Mouse (Mus musculus): ENCODE results near the gene Slc29a4. TPM values are rescaled to one million over a fixed set of nuclear protein-coding genes. Genes with fewer than 3 reads are reported as not detected.

Slc29a4 gene
- polyA plus RNA-seq, 2 experiments, result 0.04 TPM

DNA sequence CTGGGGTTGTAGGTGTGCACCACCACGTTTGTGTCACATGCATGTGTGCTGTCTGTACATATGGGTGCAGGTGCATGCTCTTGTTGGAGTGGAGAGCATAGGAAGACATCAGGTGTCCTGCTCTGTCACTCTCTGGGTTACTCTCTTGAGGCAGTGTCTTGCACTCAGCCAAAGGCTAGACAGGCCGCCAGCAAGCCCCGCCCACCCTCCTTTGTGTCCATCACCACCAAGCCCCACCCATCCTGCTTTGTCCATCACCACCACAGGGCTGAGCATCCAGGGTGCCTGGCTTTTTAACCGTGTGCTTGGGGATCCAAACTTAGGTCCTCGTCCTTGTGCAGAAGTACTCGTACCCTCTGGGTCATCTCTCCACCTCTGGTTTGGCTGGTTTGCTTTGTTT is 3.9 kb downstream of the Slc29a4 start:
- 25% methylated on average over 6 of the region's 6 CpGs for WGBS (ENCODE audit: insufficient replicate concordance)

GRCm38 (mm10) chr5:142696865-142697264 is 4.6 kb downstream of the Slc29a4 start:
- Histone ChIP-seq H3K4me1 (replicated peaks; ENCODE audit: control insufficient read depth in 2 of 2, insufficient read depth in 2 of 2, low read length in 1 of 2) (no peaks in the 10 kb centered on the region), H3K9me3 (ENCODE audit: control insufficient read depth, low read length) (no peaks in the 10 kb centered on the region), H3K4me3 (ENCODE audit: insufficient read depth in 1 of 2, low read depth in 2 of 2, low read length in 2 of 2) (no peak overlapping the region), H3K36me3 (replicated peaks; ENCODE audit: control insufficient read depth, insufficient read depth, low read depth) (no peaks in the 10 kb centered on the region), H3K4me2 (ENCODE audit: low read depth) (no peak overlapping the region), H3K9ac (replicated peaks) (no peak overlapping the region), H3K27ac (no peak overlapping the region), H3K27me3 (ENCODE audit: control insufficient read depth, insufficient read depth, low read length) (peaks cover 17% of the 10 kb centered on the region)
- TF ChIP-seq EP300 (IDR thresholded peaks at IDR 0.05; ENCODE audit: low read depth) (no peak), CTCF (IDR thresholded peaks at IDR 0.05; ENCODE audit: low read depth) (no peak)
- ATAC-seq (ENCODE audit: insufficient read depth), result no peak
- no peak for DNase-seq (ENCODE audit: low read depth in 3 of 3, low spot score in 3 of 3)
- WGBS (ENCODE audit: insufficient replicate concordance), result 64% methylated on average over 6 of the region's 6 CpGs

More for the DNA sequence above, 3.9 kb downstream of the Slc29a4 start:
- DNase-seq (ENCODE audit: low read depth in 3 of 3, low spot score in 3 of 3), result no peak
- Histone ChIP-seq H3K9me3 (ENCODE audit: control insufficient read depth, low read length) (no peaks in the 10 kb centered on the region), H3K4me2 (ENCODE audit: low read depth) (no peak overlapping the region), H3K27ac (no peak overlapping the region), H3K36me3 (replicated peaks; ENCODE audit: control insufficient read depth, insufficient read depth, low read depth) (no peaks in the 10 kb centered on the region), H3K4me1 (replicated peaks; ENCODE audit: control insufficient read depth in 2 of 2, insufficient read depth in 2 of 2, low read length in 1 of 2) (no peaks in the 10 kb centered on the region), H3K9ac (replicated peaks) (no peak overlapping the region), H3K27me3 (ENCODE audit: control insufficient read depth, insufficient read depth, low read length) (peaks cover 11% of the 10 kb centered on the region), H3K4me3 (ENCODE audit: insufficient read depth in 1 of 2, low read depth in 2 of 2, low read length in 2 of 2) (no peak overlapping the region)
- ATAC-seq (ENCODE audit: insufficient read depth), result no peak
- no peak for TF ChIP-seq CTCF (IDR thresholded peaks at IDR 0.05; ENCODE audit: low read depth)

DNA sequence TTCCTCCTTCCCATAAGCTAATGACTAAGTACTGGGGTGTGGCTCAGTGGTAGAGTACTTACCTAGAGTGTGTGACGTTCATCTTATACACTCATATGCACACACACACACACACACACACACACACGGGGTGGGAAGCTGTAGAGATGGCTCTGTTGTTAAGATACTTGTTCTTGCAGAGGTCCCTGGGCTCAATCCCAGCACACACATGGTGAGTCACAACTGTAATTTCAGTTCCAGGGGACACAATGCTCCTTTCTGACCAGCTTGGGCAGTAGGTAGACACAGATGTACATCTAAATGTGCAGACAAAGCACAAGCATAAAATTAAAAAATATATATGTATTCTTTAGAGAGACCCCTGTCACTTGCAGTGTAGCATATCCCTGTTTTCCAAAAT is 5.4 kb downstream of the Slc29a4 start:
- Histone ChIP-seq H3K4me1 (replicated peaks; ENCODE audit: control insufficient read depth in 2 of 2, insufficient read depth in 2 of 2, low read length in 1 of 2) (no peaks in the 10 kb centered on the region), H3K4me2 (ENCODE audit: low read depth) (no peak overlapping the region), H3K36me3 (replicated peaks; ENCODE audit: control insufficient read depth, insufficient read depth, low read depth) (no peaks in the 10 kb centered on the region), H3K4me3 (ENCODE audit: insufficient read depth in 1 of 2, low read depth in 2 of 2, low read length in 2 of 2) (no peak overlapping the region), H3K27me3 (ENCODE audit: control insufficient read depth, insufficient read depth, low read length) (peaks cover 26% of the 10 kb centered on the region), H3K27ac (no peak overlapping the region), H3K9me3 (ENCODE audit: control insufficient read depth, low read length) (no peaks in the 10 kb centered on the region), H3K9ac (replicated peaks) (no peak overlapping the region)
- no peak for TF ChIP-seq CTCF (IDR thresholded peaks at IDR 0.05; ENCODE audit: low read depth)
- no peak for TF ChIP-seq EP300 (IDR thresholded peaks at IDR 0.05; ENCODE audit: low read depth)
- 32% methylated on average over 2 of the region's 2 CpGs for WGBS (ENCODE audit: insufficient replicate concordance)
- ATAC-seq (ENCODE audit: insufficient read depth), result no peak
- DNase-seq (ENCODE audit: low read depth in 3 of 3, low spot score in 3 of 3), result no peak

DNA sequence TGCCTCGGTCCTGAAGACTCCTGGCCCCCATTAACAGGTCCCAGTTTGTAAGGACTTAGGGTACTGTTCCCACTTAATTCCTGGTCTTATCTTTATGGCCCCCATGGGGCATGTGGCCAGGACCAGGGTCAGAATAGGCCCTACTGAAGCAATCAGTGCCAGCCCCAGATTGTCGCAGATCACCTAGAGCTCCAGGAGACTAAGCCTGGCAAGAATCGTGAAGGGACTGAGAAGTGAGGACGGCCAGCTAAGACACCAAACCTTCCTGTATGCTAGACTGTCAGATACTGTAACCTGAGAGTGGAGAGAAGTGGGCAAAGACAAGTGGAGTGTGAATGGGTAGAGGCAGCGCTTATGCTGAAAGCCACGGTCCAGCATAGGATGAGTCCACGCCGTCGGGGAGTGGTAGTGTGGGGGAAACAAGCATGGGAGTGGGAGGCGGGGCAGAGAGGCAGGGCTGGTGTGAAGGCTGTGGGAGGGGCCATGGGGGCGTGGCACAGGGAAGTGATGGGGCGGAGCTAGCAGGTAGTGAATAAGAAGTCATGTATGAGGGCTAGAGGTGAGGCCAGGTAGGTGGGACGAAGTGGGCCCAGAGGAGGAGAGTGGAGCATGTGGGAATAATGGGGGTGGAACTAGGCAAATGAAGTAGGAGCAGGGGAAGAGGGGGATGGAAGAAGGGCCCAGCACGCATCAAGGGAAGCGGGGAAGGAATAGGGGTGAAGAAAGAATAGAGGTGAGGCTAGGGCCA is 8.7 kb downstream of the Slc29a4 start:
- H3K9ac ChIP-seq (replicated peaks), result no peak overlapping the region
- ATAC-seq (ENCODE audit: insufficient read depth), result peak; percentile 19; the same call in 1 of the 2 replicates
- H3K27ac ChIP-seq, result no peak overlapping the region
- 10% methylated on average over 15 of the region's 15 CpGs for WGBS (ENCODE audit: insufficient replicate concordance)
- no peak for DNase-seq (ENCODE audit: low read depth in 3 of 3, low spot score in 3 of 3)
- H3K4me1 ChIP-seq (replicated peaks; ENCODE audit: control insufficient read depth in 2 of 2, insufficient read depth in 2 of 2, low read length in 1 of 2), result no peaks in the 10 kb centered on the region
- no peak overlapping the region for H3K4me3 ChIP-seq (ENCODE audit: insufficient read depth in 1 of 2, low read depth in 2 of 2, low read length in 2 of 2)
- no peaks in the 10 kb centered on the region for H3K36me3 ChIP-seq (replicated peaks; ENCODE audit: control insufficient read depth, insufficient read depth, low read depth)
- H3K9me3 ChIP-seq (ENCODE audit: control insufficient read depth, low read length), result no peaks in the 10 kb centered on the region
- no peak overlapping the region for H3K4me2 ChIP-seq (ENCODE audit: low read depth)
- TF ChIP-seq CTCF (IDR thresholded peaks at IDR 0.05; ENCODE audit: low read depth), result no peak
- H3K27me3 ChIP-seq (ENCODE audit: control insufficient read depth, insufficient read depth, low read length), result peaks cover 39% of the 10 kb centered on the region

DNA sequence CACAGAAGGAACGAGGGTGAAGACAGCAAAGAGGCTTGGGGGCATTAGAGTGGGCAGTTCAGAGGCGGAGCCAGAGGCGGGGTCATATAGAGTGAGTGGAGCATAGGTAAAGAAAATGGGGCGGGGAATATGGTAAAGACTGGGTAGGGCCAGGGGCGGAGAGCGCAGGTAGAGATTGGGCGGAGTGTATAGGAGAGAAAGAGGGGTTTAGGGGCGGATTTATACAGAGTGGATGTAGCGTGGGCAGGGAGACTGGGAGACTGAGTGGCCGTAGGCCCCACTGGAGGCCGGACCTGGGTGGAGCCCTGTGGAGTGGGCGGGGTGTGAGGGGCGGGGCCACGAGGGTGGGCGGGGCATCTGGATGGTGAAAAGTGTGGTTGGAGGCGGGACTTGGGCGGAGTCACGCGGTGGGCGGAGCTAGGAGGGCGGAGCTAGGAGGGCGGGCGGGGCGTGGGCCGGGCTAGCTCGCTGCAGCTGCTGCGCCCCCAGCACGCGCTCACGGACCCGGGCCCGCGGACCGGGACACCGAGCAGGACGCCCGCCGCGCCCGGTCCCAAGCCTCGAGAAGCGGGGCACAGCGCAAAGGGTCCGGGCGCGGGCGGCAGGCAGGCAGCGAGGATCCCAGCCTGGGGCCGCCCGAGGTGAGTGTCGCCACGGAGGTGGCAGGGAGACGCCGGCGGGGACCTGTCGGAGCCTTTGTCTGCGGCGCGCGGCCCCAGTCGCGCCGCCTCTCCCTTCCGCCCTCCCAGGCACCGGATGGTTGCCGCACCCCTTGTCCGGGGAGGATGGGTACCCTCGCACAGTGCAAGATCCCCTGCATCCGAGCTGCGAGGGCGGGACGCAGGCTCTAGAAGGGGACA is 9.6 kb downstream of the Slc29a4 start:
- no peak overlapping the region for H3K27ac ChIP-seq
- peak overlapping the region; percentile 69 for H3K4me2 ChIP-seq (ENCODE audit: low read depth)
- H3K4me1 ChIP-seq (replicated peaks; ENCODE audit: control insufficient read depth in 2 of 2, insufficient read depth in 2 of 2, low read length in 1 of 2), result no peaks in the 10 kb centered on the region
- peaks cover 39% of the 10 kb centered on the region for H3K27me3 ChIP-seq (ENCODE audit: control insufficient read depth, insufficient read depth, low read length)
- no peak for TF ChIP-seq CTCF (IDR thresholded peaks at IDR 0.05; ENCODE audit: low read depth)
- TF ChIP-seq EP300 (IDR thresholded peaks at IDR 0.05; ENCODE audit: low read depth), result no peak
- DNase-seq (ENCODE audit: low read depth in 3 of 3, low spot score in 3 of 3) (no peak), ATAC-seq (ENCODE audit: insufficient read depth) (peak; percentile 70)
- 2% methylated on average over 55 of the region's 72 CpGs for WGBS (ENCODE audit: insufficient replicate concordance)
- no peak overlapping the region for H3K9ac ChIP-seq (replicated peaks)
- peak overlapping the region; percentile 12 to 48; a peak in 3 of 4 replicates for H3K4me3 ChIP-seq (ENCODE audit: insufficient read depth in 1 of 2, low read depth in 2 of 2, low read length in 2 of 2)
- no peaks in the 10 kb centered on the region for H3K9me3 ChIP-seq (ENCODE audit: control insufficient read depth, low read length)
- no peaks in the 10 kb centered on the region for H3K36me3 ChIP-seq (replicated peaks; ENCODE audit: control insufficient read depth, insufficient read depth, low read depth)
